Mouse (Mus musculus) lung, adult 18-20 months (tissue): Measurements from ENCODE around the gene Spag7.
A peak's percentile ranks its signal among the peaks of the same experiment; 100 is the strongest.

Experiments
- DNase-seq, 2 experiments: peaks; one replicate each; pipeline ENCODE4 v3.0.0; 2022; ENCODE audit warnings: mixed read lengths in 2 of 2

The Spag7 gene

GRCm38 (mm10) chr11:70679894-70680293 lies 10.7 kb upstream of the Spag7 start:
- DNase-seq, result peak; percentile 36 to 49

GRCm38 (mm10) chr11:70679361-70679760 lies 10.1 kb upstream of the Spag7 start:
- no peak for DNase-seq

GRCm38 (mm10) chr11:70678576-70678975 lies 9.4 kb upstream of the Spag7 start:
- no peak for DNase-seq

- no peak for DNase-seq
These were observed 8.9 kb upstream of the Spag7 start for GRCm38 (mm10) chr11:70678092-70678491.

GRCm38 (mm10) chr11:70674501-70674900 lies 5.3 kb upstream of the Spag7 start:
- DNase-seq, result no peak

GRCm38 (mm10) chr11:70674014-70674413 lies 4.8 kb upstream of the Spag7 start:
- DNase-seq, result no peak

GRCm38 (mm10) chr11:70671333-70672047 lies 2.3 kb upstream of the Spag7 start:
- no peak for DNase-seq

GRCm38 (mm10) chr11:70670483-70670882 lies 1.3 kb upstream of the Spag7 start:
- no peak for DNase-seq

GRCm38 (mm10) chr11:70669582-70670345 lies 548 bp upstream of the Spag7 start:
- peak; percentile 77 to 83 for DNase-seq

GRCm38 (mm10) chr11:70668335-70668770 lies 863 bp downstream of the Spag7 start:
- DNase-seq, result no peak

- DNase-seq, result peak in 1 of 2 experiments; percentile 22
These were observed 1.7 kb downstream of the Spag7 start for GRCm38 (mm10) chr11:70667271-70668150.

GRCm38 (mm10) chr11:70666687-70667086 lies 2.5 kb downstream of the Spag7 start:
- no peak for DNase-seq

GRCm38 (mm10) chr11:70664741-70665140 lies 4.5 kb downstream of the Spag7 start:
- no peak for DNase-seq

- no peak for DNase-seq
These were observed 5.3 kb downstream of the Spag7 start for GRCm38 (mm10) chr11:70663957-70664356.

- DNase-seq, result no peak
These were observed 6.1 kb downstream of the Spag7 start for GRCm38 (mm10) chr11:70663101-70663500.

GRCm38 (mm10) chr11:70660571-70660970 lies 8.6 kb downstream of the Spag7 start:
- no peak for DNase-seq

GRCm38 (mm10) chr11:70658942-70659341 lies 10.3 kb downstream of the Spag7 start:
- no peak for DNase-seq

- DNase-seq, result no peak
These were observed 10.7 kb downstream of the Spag7 start for GRCm38 (mm10) chr11:70658521-70658920.

GRCm38 (mm10) chr11:70657991-70658390 lies 11.2 kb downstream of the Spag7 start:
- no peak for DNase-seq

- no peak for DNase-seq
These were observed 11.6 kb downstream of the Spag7 start for GRCm38 (mm10) chr11:70657573-70657972.

- no peak for DNase-seq
These were observed 12.3 kb downstream of the Spag7 start, which contains the start of gene Eno3 for GRCm38 (mm10) chr11:70656964-70657363. Gene Eno3, plus strand, starts transcription at chr11:70657202.

- no peak for DNase-seq
These were observed 12.7 kb downstream of the Spag7 start for GRCm38 (mm10) chr11:70656456-70656927.
